Mouse (Mus musculus) neural tube, embryonic 12.5 days (tissue): ENCODE measurements at regions not wholly inside any gene's neighbourhood (a gene's known extent, or its start where the extent isn't known, plus 50 kb on each side); places are given as distances from the start of the nearest gene placed in this dataset.
"Not testable (repeated sequence)": the region's sequence is repeated elsewhere in the genome, so short reads cannot be mapped to it uniquely, and the experiment has no call there.

Experiments used
- ATAC-seq: fragments of 200-750 bp; cut with Nextera tagmentation; 2 replicates; pipeline ENCODE4 v1.8.0; 2017; ENCODE audit warnings: low read depth, mild to moderate bottlenecking, moderate TSS enrichment, moderate library complexity; ENCODE audit not compliant: low FRiP score
- H3K27ac ChIP-seq: fragments of 300-500 bp; sonication (generic); 2 replicates; pipeline ENCODE4 v1.5.1; 2016
- H3K27me3 ChIP-seq: fragments of 300-500 bp; sonication (generic); replicated peaks from 2 replicates; pipeline ENCODE4 v1.6.1; 2016; ENCODE audit warnings: mild to moderate bottlenecking
- H3K36me3 ChIP-seq: fragments of 300-500 bp; sonication (generic); 2 replicates; pipeline ENCODE4 v1.6.1; 2016; ENCODE audit warnings: mild to moderate bottlenecking
- H3K4me1 ChIP-seq: fragments of 300-500 bp; sonication (generic); 2 replicates; pipeline ENCODE4 v1.6.1; 2016
- H3K4me2 ChIP-seq: fragments of 300-500 bp; sonication (generic); replicated peaks from 2 replicates; pipeline ENCODE4 v1.6.1; 2016; ENCODE audit warnings: mild to moderate bottlenecking
- H3K4me3 ChIP-seq: fragments of 300-500 bp; sonication (generic); 2 replicates; pipeline ENCODE4 v1.5.1; 2016
- H3K9ac ChIP-seq: fragments of 300-500 bp; sonication (generic); 2 replicates; pipeline ENCODE4 v1.6.1; 2016; ENCODE audit warnings: mild to moderate bottlenecking
- H3K9me3 ChIP-seq: fragments of 300-500 bp; sonication (generic); 2 replicates; pipeline ENCODE4 v1.6.1; 2016; ENCODE audit warnings: mild to moderate bottlenecking
- WGBS: fragments of 180-500 bp; shearing (Covaris S2); methylation state at CpG from one replicate; pipeline ENCODE4 v1.1.7; 2016; 5-methylcytosine and 5-hydroxymethylcytosine counted together

GRCm38 (mm10) chr7:137522450-137522849, 85.0 kb downstream of the Glrx3 start:
- 0 out of 2 replicates have a peak, but pooled peaks cover 9% of the 10 kb centered on the region for H3K4me1 ChIP-seq
- H3K9me3 ChIP-seq: no peaks in the 10 kb centered on the region
- no peak overlapping the region for H3K4me2 ChIP-seq
- no peaks in the 10 kb centered on the region for H3K36me3 ChIP-seq
- H3K4me3 ChIP-seq: no peak overlapping the region
- no peak overlapping the region for H3K9ac ChIP-seq
- peaks cover 4% of the 10 kb centered on the region; the same call in 1 of the 2 replicates for H3K27me3 ChIP-seq
- ATAC-seq: no peak
- WGBS: 89% methylated on average over 5 of the region's 5 CpGs
- H3K27ac ChIP-seq: no peak overlapping the region

GRCm38 (mm10) chr7:137533476-137533875, 96.1 kb downstream of the Glrx3 start:
- no peaks in the 10 kb centered on the region for H3K9me3 ChIP-seq
- no peaks in the 10 kb centered on the region for H3K36me3 ChIP-seq
- no peak overlapping the region for H3K27ac ChIP-seq
- H3K4me1 ChIP-seq: no peaks in the 10 kb centered on the region
- no peaks in the 10 kb centered on the region for H3K27me3 ChIP-seq
- no peak overlapping the region for H3K4me3 ChIP-seq
- ATAC-seq: no peak
- 82% methylated on average over 4 of the region's 4 CpGs for WGBS
- no peak overlapping the region for H3K9ac ChIP-seq
- no peak overlapping the region for H3K4me2 ChIP-seq

- no peak for ATAC-seq
- Histone ChIP-seq H3K4me2 (no peak overlapping the region), H3K4me1 (no peaks in the 10 kb centered on the region; the same call in 1 of the 2 replicates), H3K36me3 (no peaks in the 10 kb centered on the region), H3K4me3 (no peak overlapping the region), H3K9me3 (no peaks in the 10 kb centered on the region), H3K9ac (no peak overlapping the region), H3K27me3 (no peaks in the 10 kb centered on the region), H3K27ac (no peak overlapping the region)
- WGBS: 34% methylated on average over 2 of the region's 2 CpGs
Observed at GRCm38 (mm10) chr7:137549991-137550390, 112.6 kb downstream of the Glrx3 start.

- ATAC-seq: no peak
- WGBS: 52% methylated on average over 5 of the region's 5 CpGs
- Histone ChIP-seq H3K9ac (no peak overlapping the region), H3K27me3 (no peaks in the 10 kb centered on the region), H3K9me3 (no peaks in the 10 kb centered on the region), H3K4me1 (no peaks in the 10 kb centered on the region; the same call in none of the 2 replicates), H3K27ac (no peak overlapping the region), H3K4me3 (no peak overlapping the region), H3K4me2 (no peak overlapping the region), H3K36me3 (no peaks in the 10 kb centered on the region)
Observed at GRCm38 (mm10) chr7:137552551-137553198, 115.3 kb downstream of the Glrx3 start.

GRCm38 (mm10) chr7:137555481-137555880, 118.1 kb downstream of the Glrx3 start:
- no peak for ATAC-seq
- Histone ChIP-seq H3K4me2 (no peak overlapping the region), H3K27me3 (no peaks in the 10 kb centered on the region), H3K9me3 (no peaks in the 10 kb centered on the region), H3K36me3 (no peaks in the 10 kb centered on the region), H3K9ac (no peak overlapping the region), H3K4me3 (no peak overlapping the region), H3K4me1 (no peaks in the 10 kb centered on the region; the same call in none of the 2 replicates), H3K27ac (no peak overlapping the region)
- WGBS: 57% methylated on average over 2 of the region's 2 CpGs

GRCm38 (mm10) chr7:137557439-137557838, 120.0 kb downstream of the Glrx3 start:
- H3K4me1 ChIP-seq: no peaks in the 10 kb centered on the region; the same call in none of the 2 replicates
- no peaks in the 10 kb centered on the region for H3K36me3 ChIP-seq
- no peaks in the 10 kb centered on the region for H3K27me3 ChIP-seq
- H3K4me3 ChIP-seq: no peak overlapping the region
- ATAC-seq: no peak
- WGBS: 54% methylated on average over 3 of the region's 3 CpGs
- no peak overlapping the region for H3K27ac ChIP-seq
- no peak overlapping the region for H3K9ac ChIP-seq
- H3K9me3 ChIP-seq: no peaks in the 10 kb centered on the region
- H3K4me2 ChIP-seq: no peak overlapping the region

GRCm38 (mm10) chr7:137558871-137559270, 121.5 kb downstream of the Glrx3 start:
- Histone ChIP-seq H3K9ac (no peak overlapping the region), H3K4me3 (no peak overlapping the region), H3K27ac (no peak overlapping the region), H3K27me3 (no peaks in the 10 kb centered on the region), H3K4me1 (no peaks in the 10 kb centered on the region; the same call in none of the 2 replicates), H3K36me3 (no peaks in the 10 kb centered on the region), H3K4me2 (no peak overlapping the region), H3K9me3 (no peaks in the 10 kb centered on the region)
- no peak for ATAC-seq
- WGBS: 88% methylated on average over 3 of the region's 3 CpGs

- WGBS: 87% methylated on average over 2 of the region's 2 CpGs
- Histone ChIP-seq H3K27me3 (no peaks in the 10 kb centered on the region), H3K27ac (no peak overlapping the region)
Observed at GRCm38 (mm10) chr7:137570199-137570598, 132.8 kb downstream of the Glrx3 start.

GRCm38 (mm10) chr7:137575491-137575890, 138.1 kb downstream of the Glrx3 start:
- Histone ChIP-seq H3K27me3 (no peaks in the 10 kb centered on the region), H3K36me3 (no peaks in the 10 kb centered on the region), H3K27ac (no peak overlapping the region), H3K4me1 (no peaks in the 10 kb centered on the region), H3K4me3 (no peak overlapping the region), H3K9ac (no peak overlapping the region), H3K9me3 (no peaks in the 10 kb centered on the region), H3K4me2 (no peak overlapping the region)
- 77% methylated on average over 3 of the region's 3 CpGs for whole genome bisulfite sequencing
- ATAC-seq: no peak

More at GRCm38 (mm10) chr7:137570199-137570598, 132.8 kb downstream of the Glrx3 start:
- no peak for ATAC-seq
- no peaks in the 10 kb centered on the region for H3K36me3 ChIP-seq
- no peak overlapping the region for H3K4me3 ChIP-seq
- H3K4me1 ChIP-seq: no peaks in the 10 kb centered on the region
- no peak overlapping the region for H3K9ac ChIP-seq
- no peaks in the 10 kb centered on the region for H3K9me3 ChIP-seq
- H3K4me2 ChIP-seq: no peak overlapping the region

- no peaks in the 10 kb centered on the region for H3K27me3 ChIP-seq
- H3K27ac ChIP-seq: no peak overlapping the region
- H3K4me1 ChIP-seq: no peaks in the 10 kb centered on the region
- H3K4me2 ChIP-seq: no peak overlapping the region
- no peak overlapping the region for H3K4me3 ChIP-seq
- no peak for ATAC-seq
- H3K9ac ChIP-seq: no peak overlapping the region
- WGBS: 65% methylated on average over 6 of the region's 6 CpGs
- no peaks in the 10 kb centered on the region for H3K36me3 ChIP-seq
- H3K9me3 ChIP-seq: no peaks in the 10 kb centered on the region
Observed at GRCm38 (mm10) chr7:137576251-137576650, 138.8 kb downstream of the Glrx3 start.

- no peaks in the 10 kb centered on the region for H3K9me3 ChIP-seq
- 83% methylated on average over 2 of the region's 2 CpGs for WGBS
- no peak for ATAC-seq
- H3K27ac ChIP-seq: no peak overlapping the region
- H3K9ac ChIP-seq: no peak overlapping the region
- no peaks in the 10 kb centered on the region for H3K4me1 ChIP-seq
- no peaks in the 10 kb centered on the region for H3K27me3 ChIP-seq
- H3K36me3 ChIP-seq: no peaks in the 10 kb centered on the region
- no peak overlapping the region for H3K4me2 ChIP-seq
- H3K4me3 ChIP-seq: no peak overlapping the region
Observed at GRCm38 (mm10) chr7:137583556-137583955, 146.1 kb downstream of the Glrx3 start.

- H3K4me3 ChIP-seq, H3K4me2 ChIP-seq, H3K27me3 ChIP-seq, H3K36me3 ChIP-seq, H3K9me3 ChIP-seq, H3K27ac ChIP-seq, ATAC-seq, H3K9ac ChIP-seq, H3K4me1 ChIP-seq: not testable (repeated sequence)
- 89% methylated on average over 4 of the region's 4 CpGs for WGBS
Observed at GRCm38 (mm10) chr7:137584916-137585315, 147.5 kb downstream of the Glrx3 start.

GRCm38 (mm10) chr7:137593570-137593969, 156.2 kb downstream of the Glrx3 start:
- ATAC-seq: no peak
- H3K4me3 ChIP-seq: no peak overlapping the region
- 50% methylated on average over 8 of the region's 8 CpGs for WGBS

More at GRCm38 (mm10) chr7:137593570-137593969, 156.2 kb downstream of the Glrx3 start:
- Histone ChIP-seq H3K4me2 (no peak overlapping the region), H3K9ac (no peak overlapping the region), H3K36me3 (no peaks in the 10 kb centered on the region), H3K27ac (no peak overlapping the region), H3K4me1 (peaks cover 12% of the 10 kb centered on the region), H3K27me3 (no peaks in the 10 kb centered on the region), H3K9me3 (no peaks in the 10 kb centered on the region)
